Mouse (Mus musculus) G1E (cell line): ENCODE data around the gene Selenbp1. TPM values are rescaled to one million over a fixed set of nuclear protein-coding genes. Genes with fewer than 3 reads are reported as not detected.
"Not testable (repeated sequence)": the region's sequence is repeated elsewhere in the genome, so short reads cannot be mapped to it uniquely, and the experiment has no call there.

Source experiments
- ATAC-seq: 2 replicates; pipeline ENCODE4 v1.8.0; 2016; ENCODE audit warnings: mild to moderate bottlenecking; ENCODE audit not compliant: insufficient number of reproducible peaks, poor library complexity, low FRiP score, severe bottlenecking; ENCODE audit errors: extremely low read depth
- DNase-seq: peaks from one replicate; pipeline ENCODE4 v3.0.0; 2012; ENCODE audit warnings: low spot score
- H3K27me3 ChIP-seq: 2 replicates; pipeline ENCODE4 v1.6.1; 2012; ENCODE audit warnings: mild to moderate bottlenecking, low read length, inconsistent platforms; ENCODE audit not compliant: insufficient read depth
- H3K36me3 ChIP-seq: replicated peaks from 2 replicates; pipeline ENCODE3; 2012; ENCODE audit warnings: mild to moderate bottlenecking, inconsistent platforms
- H3K4me1 ChIP-seq: 2 replicates; pipeline ENCODE4 v1.6.1; 2012; ENCODE audit warnings: low read depth, low read length, inconsistent platforms, mixed read lengths; ENCODE audit not compliant: insufficient read depth
- H3K4me3 ChIP-seq: 2 replicates; pipeline ENCODE4 v1.5.1; 2012; ENCODE audit warnings: low read depth, mild to moderate bottlenecking, inconsistent platforms, low read length, moderate library complexity, mixed read lengths
- H3K9me3 ChIP-seq: replicated peaks from 2 replicates; pipeline ENCODE4 v1.6.1; 2012; ENCODE audit warnings: inconsistent platforms
- CTCF ChIP-seq: IDR thresholded peaks from 2 replicates; pipeline ENCODE4 v1.5.1; 2012; ENCODE audit warnings: low read depth, low read length, inconsistent platforms, mixed read lengths
- GATA1 ChIP-seq: IDR thresholded peaks from 2 replicates; pipeline ENCODE4 v1.6.1; 2012; ENCODE audit warnings: borderline replicate concordance, low read length, inconsistent platforms, mixed read lengths
- GATA2 ChIP-seq: IDR thresholded peaks from 2 replicates; pipeline ENCODE4 v1.6.1; 2012; ENCODE audit warnings: low read depth, low read length, inconsistent platforms, borderline replicate concordance
- POLR2AphosphoS5 ChIP-seq: IDR thresholded peaks from 2 replicates; pipeline ENCODE4 v1.6.1; 2012; ENCODE audit warnings: low read depth, low read length, inconsistent platforms; ENCODE audit not compliant: insufficient replicate concordance
- TAL1 ChIP-seq: conservative IDR thresholded peaks from 2 replicates; pipeline ENCODE4 v1.6.1; 2012; ENCODE audit warnings: low read depth, low read length, inconsistent platforms, mixed read lengths
- polyA plus RNA-seq: library from polyadenylated mRNA; stranded (reverse); fragments of >175 nt; gene quantifications from 2 replicates; pipeline ENCODE4 v1.2.3, GENCODE M21; 2012
- total RNA-seq, 2 experiments: library from RNA; stranded (forward) in 1 of 2; stranded (reverse) in 1 of 2; fragments of 200-1000 nt in 1 of 2; fragments of >200 nt in 1 of 2; fragmentation: Nextera tagmentation in 1 of 2; gene quantifications; 2 replicates each; pipeline ENCODE4 v1.2.3; 2014 to 2017

Selenbp1 gene
- total RNA-seq (2014; fragmentation: Nextera tagmentation) (110 and 119 TPM in 2 replicates), total RNA-seq (2017) (367 and 434 TPM in 2 replicates), polyA plus RNA-seq (39.8 and 133 TPM in 2 replicates)

DNA sequence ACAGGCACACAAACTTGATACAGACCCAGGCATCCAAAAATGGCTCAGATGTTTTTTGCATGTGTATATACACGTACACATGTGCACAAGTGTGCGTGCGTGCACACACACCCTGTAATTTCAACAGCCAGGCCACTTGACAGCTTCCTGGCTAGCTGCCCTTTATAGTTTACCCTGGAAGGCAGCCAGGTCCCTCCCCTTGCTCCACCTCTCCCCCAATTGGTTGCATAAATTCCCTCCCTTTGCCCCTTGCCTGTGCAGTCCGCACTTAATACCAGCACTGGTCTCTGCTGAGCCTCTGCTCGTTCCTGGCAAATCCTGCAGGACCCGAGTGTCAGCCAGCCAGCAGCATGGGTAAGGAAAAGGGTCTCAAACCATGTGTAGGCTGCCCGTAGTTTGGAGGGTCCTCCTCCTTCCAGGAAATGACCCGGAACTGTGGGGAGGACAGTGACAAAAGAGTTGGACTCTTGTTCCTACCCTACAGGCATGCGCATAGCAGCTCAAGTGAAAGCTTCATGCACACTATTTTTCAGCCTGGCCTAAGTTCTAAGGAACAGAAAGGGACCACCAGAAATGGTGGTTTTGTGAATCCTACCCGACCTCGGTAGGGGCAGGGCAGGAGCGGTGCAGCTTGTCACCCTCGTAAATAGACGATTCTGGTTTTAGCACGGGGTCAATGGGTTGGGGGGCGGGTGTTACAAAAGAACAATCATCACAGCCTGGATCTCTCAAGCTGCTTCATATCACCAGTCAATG is at the start of gene Selenbp1:
Gene Selenbp1 (plus strand): TSS at position 248 of the 756 bp plus-strand sequence.
- Histone ChIP-seq H3K36me3 (peaks cover 20% of the 10 kb centered on the region), H3K4me1 (peaks cover 72% of the 10 kb centered on the region), H3K4me3 (peak within 1 kb of the TSS; percentile 71), H3K9me3 (no peaks in the 10 kb centered on the region), H3K27me3 (no peaks in the 10 kb centered on the region)
- TF ChIP-seq TAL1 = no peak
- TF ChIP-seq GATA1 = no peak
- TF ChIP-seq CTCF = no peak
- no peak; the same call in 1 of the 2 replicates for TF ChIP-seq POLR2AphosphoS5
- TF ChIP-seq GATA2 = no peak
- ATAC-seq = peak; percentile 72
- DNase-seq = peak; percentile 76

DNA sequence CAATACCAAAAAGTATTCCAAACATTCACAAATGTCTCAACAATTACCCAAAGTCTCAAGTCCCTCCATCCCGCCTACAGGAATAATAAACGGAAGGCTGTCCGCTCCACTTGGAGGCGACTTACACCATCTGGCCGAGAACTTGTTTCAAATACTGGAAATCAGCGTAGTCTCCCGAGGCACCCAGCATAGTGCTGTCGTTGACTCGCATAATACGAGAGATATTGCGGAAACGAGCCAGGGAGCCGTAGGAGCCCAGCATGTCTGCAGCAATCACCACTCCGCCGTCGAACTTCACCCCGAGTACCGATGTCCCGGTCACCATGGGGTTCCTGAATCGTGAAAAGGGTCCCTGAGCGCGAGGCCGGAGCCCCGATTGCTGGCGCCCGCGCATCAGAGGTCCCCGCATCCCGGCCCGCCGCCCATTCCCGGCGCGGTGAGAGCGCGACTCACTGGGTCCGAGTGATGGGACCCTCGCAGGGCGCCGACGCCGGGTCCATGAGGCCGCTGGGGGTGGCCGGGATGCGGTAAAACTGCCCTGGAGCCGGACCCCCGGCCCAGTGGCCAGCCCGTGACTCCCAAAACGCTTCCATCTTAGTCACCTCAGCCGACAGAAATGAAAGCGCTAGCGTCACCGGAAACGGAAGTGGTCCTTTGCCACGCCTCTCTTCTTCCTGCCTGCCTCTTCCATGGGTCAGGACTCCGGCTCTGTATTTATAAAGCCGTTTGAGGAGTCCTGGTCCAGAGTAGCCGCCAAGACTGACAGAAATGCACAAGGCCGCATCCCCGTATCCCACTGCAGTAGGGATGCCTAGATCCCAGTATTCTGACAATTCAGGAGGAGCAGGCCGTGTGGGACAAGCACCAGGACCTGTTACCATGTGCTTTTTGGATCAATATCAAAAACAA is 46.3 kb upstream of the Selenbp1 start, which contains the start of gene Psmb4:
Gene Psmb4 (minus strand): TSS at position 646 of the 909 bp plus-strand sequence.
- peaks cover 49% of the 10 kb centered on the region for H3K4me1 ChIP-seq
- H3K9me3 ChIP-seq = no peaks in the 10 kb centered on the region
- H3K36me3 ChIP-seq = peaks cover 44% of the 10 kb centered on the region
- TF ChIP-seq TAL1 (no peak), GATA1 (no peak), CTCF (no peak), GATA2 (no peak), POLR2AphosphoS5 (no peak)
- DNase-seq (peak; percentile 88), ATAC-seq (peak; percentile 93)
- H3K4me3 ChIP-seq = peak within 1 kb of the TSS; percentile 79
- H3K27me3 ChIP-seq = no peaks in the 10 kb centered on the region

- H3K4me3 ChIP-seq = no peak overlapping the region
- peaks cover 45% of the 10 kb centered on the region for H3K4me1 ChIP-seq
- TF ChIP-seq CTCF = peak; percentile 53
- no peak for TF ChIP-seq GATA1
- TF ChIP-seq POLR2AphosphoS5 = no peak
- no peaks in the 10 kb centered on the region for H3K27me3 ChIP-seq
- DNase-seq = no peak
- H3K9me3 ChIP-seq = no peaks in the 10 kb centered on the region
- peaks cover 24% of the 10 kb centered on the region for H3K36me3 ChIP-seq
- ATAC-seq = no peak
Measured at GRCm38 (mm10) chr3:94888595-94888994, 44.3 kb upstream of the Selenbp1 start.

- ATAC-seq (no peak), DNase-seq (no peak)
- Histone ChIP-seq H3K4me1 (peaks cover 8% of the 10 kb centered on the region; the same call in 1 of the 2 replicates), H3K36me3 (no peaks in the 10 kb centered on the region), H3K4me3 (no peak overlapping the region), H3K27me3 (peaks cover 10% of the 10 kb centered on the region; the same call in 1 of the 2 replicates), H3K9me3 (no peaks in the 10 kb centered on the region)
- TF ChIP-seq GATA2 (no peak), GATA1 (no peak), POLR2AphosphoS5 (no peak), TAL1 (no peak)
Measured at GRCm38 (mm10) chr3:94894076-94894475, 38.8 kb upstream of the Selenbp1 start.

DNA sequence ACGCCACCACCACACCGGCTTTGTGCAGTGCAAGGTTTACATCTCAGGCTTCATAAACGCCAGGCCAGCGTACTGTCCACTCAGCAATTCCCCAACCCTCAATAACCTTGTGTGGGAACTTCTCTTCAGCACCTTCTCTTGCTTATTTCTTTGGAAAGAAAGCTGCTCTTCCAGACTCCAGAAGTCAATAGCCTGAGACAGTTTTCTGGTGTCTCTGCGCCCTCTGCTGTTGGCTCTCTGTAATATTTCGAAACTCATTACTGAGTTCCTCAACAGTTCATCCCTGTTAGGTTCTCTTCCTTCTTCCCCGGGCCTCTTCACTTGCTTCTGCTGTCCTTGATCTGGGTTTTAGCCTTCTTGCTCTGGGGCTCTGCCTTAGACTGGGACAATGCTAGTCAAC is 30.1 kb upstream of the Selenbp1 start:
- H3K36me3 ChIP-seq = no peaks in the 10 kb centered on the region
- DNase-seq (peak; percentile 51), ATAC-seq (no peak)
- peak overlapping the region; percentile 15; the same call in 1 of the 2 replicates for H3K4me3 ChIP-seq
- H3K27me3 ChIP-seq = 0 out of 2 replicates have a peak, but pooled peaks cover 3% of the 10 kb centered on the region
- no peaks in the 10 kb centered on the region for H3K9me3 ChIP-seq
- H3K4me1 ChIP-seq = peaks cover 53% of the 10 kb centered on the region
- TF ChIP-seq CTCF = peak; percentile 39
- TF ChIP-seq GATA1 = no peak

DNA sequence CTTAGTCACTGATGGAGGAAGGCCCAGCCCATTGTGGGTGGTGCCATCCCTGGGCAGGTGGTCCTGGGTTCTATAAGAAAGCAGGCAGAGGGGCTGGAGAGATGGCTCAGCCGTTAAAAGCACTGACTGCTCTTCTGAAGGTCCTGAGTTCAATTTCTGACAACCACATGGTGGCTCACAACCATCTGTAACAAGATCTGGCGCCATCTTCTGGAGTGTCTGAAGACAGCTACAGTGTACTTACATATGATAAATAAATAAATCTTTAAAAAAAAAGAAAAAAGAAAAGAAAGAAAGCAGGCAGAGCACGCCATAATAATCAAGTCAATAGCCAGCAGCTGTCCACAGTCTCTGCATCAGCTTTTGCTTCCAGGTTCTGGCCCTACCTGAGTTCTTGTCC is 28.1 kb upstream of the Selenbp1 start:
- H3K9me3 ChIP-seq, H3K27me3 ChIP-seq, DNase-seq: not testable (repeated sequence)

More for the DNA sequence above, 28.1 kb upstream of the Selenbp1 start:
- not testable (repeated sequence) for ATAC-seq, H3K36me3 ChIP-seq, H3K4me3 ChIP-seq
- H3K4me1 ChIP-seq = peaks cover 54% of the 10 kb centered on the region
